Mouse (Mus musculus) hindbrain, embryonic 10.5 days (tissue): ENCODE results near the gene Tmem196. TPM values are rescaled to one million over a fixed set of nuclear protein-coding genes. Genes with fewer than 3 reads are reported as not detected.
"Not testable (repeated sequence)": the region's sequence is repeated elsewhere in the genome, so short reads cannot be mapped to it uniquely, and the experiment has no call there.

ENCODE experiments used
- DNase-seq: peaks from one replicate; pipeline ENCODE4 v3.0.0-alpha.2; 2017; ENCODE audit warnings: low spot score
- H3K27ac ChIP-seq: fragments of 300-500 bp; sonication (generic); 2 replicates; pipeline ENCODE4 v1.5.1; 2016; ENCODE audit warnings: mild to moderate bottlenecking, moderate library complexity
- H3K27me3 ChIP-seq: fragments of 300-500 bp; sonication (generic); 2 replicates; pipeline ENCODE4 v1.6.1; 2016; ENCODE audit warnings: mild to moderate bottlenecking; ENCODE audit not compliant: poor library complexity, insufficient read depth, severe bottlenecking
- H3K36me3 ChIP-seq: fragments of 300-500 bp; sonication (generic); 2 replicates; pipeline ENCODE4 v1.6.1; 2016; ENCODE audit warnings: mild to moderate bottlenecking, moderate library complexity
- H3K4me1 ChIP-seq: fragments of 300-500 bp; sonication (generic); replicated peaks from 2 replicates; pipeline ENCODE4 v1.6.1; 2016; ENCODE audit warnings: mild to moderate bottlenecking
- H3K4me3 ChIP-seq: fragments of 300-500 bp; sonication (generic); 2 replicates; pipeline ENCODE4 v1.5.1; 2016; ENCODE audit warnings: mild to moderate bottlenecking, moderate library complexity
- H3K9me3 ChIP-seq: fragments of 300-500 bp; sonication (generic); 2 replicates; pipeline ENCODE4 v1.6.1; 2016; ENCODE audit warnings: mild to moderate bottlenecking, moderate library complexity
- WGBS: fragments of 180-500 bp; shearing (Covaris S2); methylation state at CpG from one replicate; pipeline ENCODE4 v1.1.7; 2016; 5-methylcytosine and 5-hydroxymethylcytosine counted together
- polyA plus RNA-seq: library from polyadenylated mRNA; unstranded; fragments of >200 nt; fragmentation: Nextera tagmentation; extraction: Ambion mirVana; gene quantifications from 2 replicates; pipeline ENCODE4 v1.2.1, GENCODE M21; 2016

Gene Tmem196
- polyA plus RNA-seq: 0.72 and 1.5 TPM in 2 replicates

DNA sequence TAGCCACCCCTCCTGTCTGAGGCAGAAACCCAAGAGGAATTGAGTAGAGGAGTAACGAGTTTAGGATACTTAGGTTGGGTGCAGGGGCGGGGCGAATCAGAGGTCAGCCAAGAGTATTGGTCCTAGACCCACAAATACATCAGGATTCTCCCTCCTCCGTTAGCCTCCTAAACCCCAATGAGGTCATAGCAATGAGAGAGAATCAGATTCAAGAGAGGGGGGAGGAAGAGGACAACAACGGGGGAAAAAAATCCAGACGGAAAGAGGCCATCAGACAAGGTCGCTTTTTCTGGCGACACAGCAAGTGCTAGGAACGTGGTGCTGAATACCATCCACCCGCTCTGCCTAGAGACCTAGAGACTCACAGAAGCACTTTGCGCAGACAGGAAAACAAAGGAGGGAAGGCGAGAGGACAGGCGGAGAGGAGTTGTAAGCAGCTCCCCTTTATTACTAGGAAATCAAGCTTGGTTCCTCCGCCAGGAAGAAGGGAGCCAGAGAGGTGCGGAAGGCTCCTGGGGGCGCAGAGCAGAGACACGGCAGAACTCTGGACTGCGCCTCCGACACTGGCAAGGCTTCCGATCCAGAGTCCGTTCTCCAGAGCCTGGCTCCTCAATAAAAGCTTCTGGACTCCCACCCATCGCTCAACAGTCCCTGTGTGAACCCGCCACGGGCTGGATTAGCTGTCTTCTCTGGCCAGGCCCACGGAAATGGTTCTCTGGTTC, at the start of gene Tmem196:
TSS of gene Tmem196 (plus strand) at position 234 of the 722 bp plus-strand sequence.
- DNase-seq: peak; percentile 67
- Histone ChIP-seq H3K27ac (peak within 1 kb of the TSS; percentile 83), H3K4me1 (peaks cover 13% of the 10 kb centered on the region; the same call in 1 of the 2 replicates), H3K36me3 (no peaks in the 10 kb centered on the region), H3K4me3 (peak within 1 kb of the TSS; percentile 59), H3K27me3 (no peaks in the 10 kb centered on the region), H3K9me3 (no peaks in the 10 kb centered on the region)
- WGBS: 2% methylated on average over 25 of the region's 25 CpGs

DNA sequence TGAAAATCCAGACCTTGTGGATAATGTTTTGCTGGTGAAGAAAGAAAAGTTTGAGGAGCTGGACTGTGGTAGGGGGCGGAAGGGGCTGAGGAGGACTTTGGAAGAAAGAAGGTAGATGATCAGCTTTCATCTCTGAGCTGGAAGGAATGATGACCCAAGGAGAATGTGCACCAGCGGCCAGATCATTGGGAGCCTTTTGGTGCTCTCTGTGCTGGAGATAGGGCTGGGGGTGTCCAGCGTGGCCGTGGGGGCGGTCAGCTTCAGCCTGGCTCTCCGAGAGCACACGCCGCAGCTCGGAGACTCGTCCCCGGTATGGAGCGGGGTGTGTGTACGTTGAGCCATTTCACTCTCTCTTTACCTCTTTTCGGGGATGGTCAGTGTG, 680 bp downstream of the Tmem196 start:
- no peak for DNase-seq
- 1% methylated on average over 14 of the region's 14 CpGs for WGBS
- peaks cover 13% of the 10 kb centered on the region; the same call in 1 of the 2 replicates for H3K4me1 ChIP-seq
- no peaks in the 10 kb centered on the region for H3K27me3 ChIP-seq
- no peaks in the 10 kb centered on the region for H3K9me3 ChIP-seq
- H3K36me3 ChIP-seq: no peaks in the 10 kb centered on the region
- H3K4me3 ChIP-seq: peak overlapping the region; percentile 59
- H3K27ac ChIP-seq: peak overlapping the region; percentile 83

DNA sequence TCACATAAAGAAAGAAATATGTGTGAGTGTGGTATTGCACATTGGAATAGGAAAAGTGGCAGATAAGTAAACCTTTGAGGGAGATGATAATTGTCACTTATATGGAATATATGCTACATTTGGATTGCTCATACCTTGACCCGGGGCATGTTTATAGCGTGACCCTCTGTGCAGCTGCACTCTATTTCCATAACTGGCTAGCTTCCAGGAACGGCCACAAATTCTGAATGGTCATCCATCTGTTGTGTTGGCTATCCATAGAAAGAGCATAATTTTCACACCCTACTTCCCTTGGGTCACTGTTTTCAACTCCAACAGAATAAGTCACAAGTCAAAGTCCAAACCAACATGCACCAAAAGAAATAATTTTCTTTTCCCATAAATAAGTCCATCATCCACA, 11.4 kb downstream of the Tmem196 start:
- H3K36me3 ChIP-seq: no peaks in the 10 kb centered on the region
- no peaks in the 10 kb centered on the region for H3K9me3 ChIP-seq
- H3K27me3 ChIP-seq: no peaks in the 10 kb centered on the region
- 76% methylated on average over 3 of the region's 3 CpGs for WGBS
- DNase-seq: no peak
- H3K27ac ChIP-seq: no peak overlapping the region
- no peak overlapping the region for H3K4me3 ChIP-seq
- no peaks in the 10 kb centered on the region for H3K4me1 ChIP-seq

DNA sequence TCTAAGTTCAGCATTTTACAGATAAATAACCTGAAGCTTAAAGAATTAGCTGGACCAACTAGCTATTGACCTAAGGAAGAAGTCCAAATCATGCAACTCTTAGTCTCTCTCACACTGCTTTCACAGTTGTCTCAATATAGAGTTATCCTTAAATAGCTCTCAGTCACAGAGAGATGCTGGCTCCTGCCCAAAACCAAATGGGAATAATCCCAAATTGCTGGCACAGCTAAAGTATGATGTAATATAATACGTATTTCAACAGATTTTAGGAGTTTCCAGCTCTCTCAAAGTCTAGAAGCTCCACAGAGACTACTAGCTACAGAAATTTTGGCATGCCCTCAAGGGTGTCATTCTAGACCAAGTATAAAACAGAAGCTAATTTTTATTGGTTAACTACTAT, 15.1 kb downstream of the Tmem196 start:
- no peaks in the 10 kb centered on the region for H3K9me3 ChIP-seq
- no peak overlapping the region for H3K4me3 ChIP-seq
- DNase-seq: no peak
- no peak overlapping the region for H3K27ac ChIP-seq
- H3K36me3 ChIP-seq: no peaks in the 10 kb centered on the region
- H3K27me3 ChIP-seq: no peaks in the 10 kb centered on the region
- WGBS: 66% methylated on average over 1 of the region's 1 CpGs
- H3K4me1 ChIP-seq: no peaks in the 10 kb centered on the region

DNA sequence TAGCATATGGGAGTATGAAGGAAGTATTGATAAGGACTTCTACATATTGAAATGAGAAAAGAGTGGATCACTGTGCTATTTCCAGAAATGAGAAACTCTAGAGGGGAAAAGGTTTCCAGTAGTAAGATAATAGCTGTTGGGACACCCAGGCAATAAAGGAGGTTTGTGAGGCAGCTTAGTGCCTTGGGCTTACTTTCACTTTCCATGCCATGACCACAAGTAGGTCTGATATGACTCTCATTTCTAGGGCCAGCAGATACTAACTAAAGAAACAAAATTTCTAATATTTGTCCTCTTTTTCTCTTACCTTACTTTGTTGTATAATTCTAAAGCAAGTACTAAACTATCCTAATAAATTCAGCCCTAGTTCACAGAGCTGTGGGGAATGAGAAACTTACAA, 19.8 kb downstream of the Tmem196 start:
- Histone ChIP-seq H3K4me3 (no peak overlapping the region), H3K36me3 (no peaks in the 10 kb centered on the region), H3K4me1 (no peaks in the 10 kb centered on the region), H3K27me3 (no peaks in the 10 kb centered on the region), H3K27ac (no peak overlapping the region), H3K9me3 (no peaks in the 10 kb centered on the region)
- no peak for DNase-seq

DNA sequence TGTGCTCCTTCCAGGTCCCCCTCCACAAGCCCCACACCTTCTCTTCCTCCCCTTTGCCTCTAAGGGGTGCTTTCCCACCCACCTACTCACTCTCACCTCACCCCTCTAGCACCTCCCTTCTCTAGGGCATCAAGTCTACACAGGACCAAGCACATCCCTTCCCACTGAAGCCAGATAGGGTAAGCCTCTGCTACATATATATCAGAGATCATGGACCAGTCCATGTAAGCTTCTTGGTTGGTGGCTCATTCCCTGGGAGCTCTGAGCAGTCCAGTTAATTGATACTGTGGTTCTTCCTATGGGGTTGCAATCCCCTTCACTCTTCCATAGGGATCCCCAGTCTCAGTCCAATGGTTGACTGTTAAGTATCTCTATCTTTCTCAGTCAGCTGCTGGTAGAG, 24.4 kb downstream of the Tmem196 start:
- DNase-seq: no peak
- no peak overlapping the region for H3K27ac ChIP-seq
- H3K27me3 ChIP-seq: no peaks in the 10 kb centered on the region
- H3K9me3 ChIP-seq: no peaks in the 10 kb centered on the region
- H3K36me3 ChIP-seq: no peaks in the 10 kb centered on the region
- no peak overlapping the region for H3K4me3 ChIP-seq
- H3K4me1 ChIP-seq: no peaks in the 10 kb centered on the region

DNA sequence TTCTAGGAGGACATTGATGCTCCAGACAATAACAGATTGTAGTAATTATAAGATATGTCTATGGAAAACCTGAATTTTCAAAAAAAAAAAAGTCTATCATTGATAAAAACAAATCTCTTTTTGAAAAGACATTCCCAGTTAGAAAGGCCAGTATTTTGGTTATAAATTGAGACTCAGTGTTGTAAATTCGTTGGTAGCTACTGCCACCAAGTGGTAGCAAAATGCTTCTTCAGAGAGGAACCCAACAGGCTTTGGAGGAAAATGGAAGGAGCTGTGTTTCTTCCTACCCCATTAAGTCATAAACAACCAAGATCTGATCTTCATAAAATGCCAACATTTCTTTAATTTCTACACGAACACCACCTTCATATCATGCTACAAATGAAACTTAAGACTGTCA, 36.1 kb downstream of the Tmem196 start:
- Histone ChIP-seq H3K27ac (no peak overlapping the region), H3K27me3 (no peaks in the 10 kb centered on the region), H3K4me1 (no peaks in the 10 kb centered on the region), H3K4me3 (no peak overlapping the region), H3K9me3 (no peaks in the 10 kb centered on the region), H3K36me3 (no peaks in the 10 kb centered on the region)
- DNase-seq: peak; percentile 5
- under 1% methylated on average over 2 of the region's 2 CpGs for WGBS

DNA sequence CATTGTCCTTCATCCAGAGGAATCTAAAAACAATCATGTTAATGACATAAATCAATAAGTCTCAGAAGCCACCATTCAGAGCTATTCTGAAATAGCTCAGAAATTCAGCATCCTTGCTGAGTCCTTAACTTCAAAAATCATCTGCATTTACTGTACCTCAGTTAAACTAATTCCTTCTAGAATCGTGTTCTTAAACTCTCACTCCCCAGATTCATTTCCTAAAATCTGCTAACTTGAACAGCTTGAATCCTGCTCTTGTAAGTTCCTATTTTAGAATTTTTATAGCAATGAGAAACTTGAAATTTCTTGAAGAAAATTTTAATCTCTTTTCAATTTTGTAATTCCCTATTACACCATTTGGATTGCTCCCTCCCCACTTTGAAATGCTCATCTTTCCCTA, 52.6 kb downstream of the Tmem196 start:
- 86% methylated on average over 1 of the region's 1 CpGs for whole genome bisulfite sequencing
- DNase-seq: no peak
- no peaks in the 10 kb centered on the region for H3K4me1 ChIP-seq
- no peaks in the 10 kb centered on the region for H3K9me3 ChIP-seq
- no peak overlapping the region for H3K4me3 ChIP-seq
- no peaks in the 10 kb centered on the region for H3K36me3 ChIP-seq
- no peaks in the 10 kb centered on the region for H3K27me3 ChIP-seq
- no peak overlapping the region for H3K27ac ChIP-seq

DNA sequence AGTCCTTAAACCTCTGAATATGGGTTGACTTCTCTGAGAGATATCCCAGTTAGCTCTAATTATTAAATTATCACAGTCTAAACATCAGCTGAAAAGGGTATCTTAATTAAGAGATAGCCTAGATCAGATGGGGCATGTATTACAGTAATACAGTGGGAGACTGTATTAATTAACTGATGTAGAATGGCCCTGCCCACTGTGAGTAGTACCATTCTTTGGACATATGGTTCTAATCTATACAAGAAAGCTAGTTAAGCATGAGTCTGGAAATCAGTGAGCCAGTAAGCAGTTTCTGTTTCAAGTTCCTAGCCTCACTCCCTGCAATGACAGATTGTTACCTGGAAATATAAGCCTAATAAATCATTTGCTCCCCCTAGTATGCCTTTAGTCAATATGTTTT, 58.7 kb downstream of the Tmem196 start:
- H3K27me3 ChIP-seq: no peaks in the 10 kb centered on the region
- no peak for DNase-seq
- no peaks in the 10 kb centered on the region for H3K4me1 ChIP-seq
- H3K27ac ChIP-seq: no peak overlapping the region
- no peak overlapping the region for H3K4me3 ChIP-seq
- no peaks in the 10 kb centered on the region for H3K36me3 ChIP-seq
- no peaks in the 10 kb centered on the region for H3K9me3 ChIP-seq

DNA sequence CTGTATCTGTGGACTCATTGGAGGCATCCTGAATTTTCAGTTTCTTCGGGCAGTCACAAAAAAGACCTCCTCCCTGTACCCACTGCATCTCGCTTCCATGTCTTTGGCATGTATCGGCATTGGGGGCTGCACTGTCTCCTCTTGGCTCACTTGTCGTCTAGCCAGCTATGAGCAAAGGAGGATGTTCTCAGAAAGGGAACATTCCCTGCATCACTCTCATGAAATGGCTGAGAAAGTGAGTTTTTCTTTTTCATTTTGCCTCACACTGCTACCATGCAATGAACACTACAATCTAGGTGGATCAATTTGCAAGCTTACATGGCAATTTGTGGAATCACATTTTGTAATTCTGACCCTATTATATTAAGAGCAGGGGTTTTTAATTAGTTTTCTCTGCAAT, 69.1 kb downstream of the Tmem196 start:
- H3K4me3 ChIP-seq: no peak overlapping the region
- H3K27ac ChIP-seq: peak overlapping the region; percentile 70
- H3K36me3 ChIP-seq: no peaks in the 10 kb centered on the region
- H3K27me3 ChIP-seq: no peaks in the 10 kb centered on the region
- H3K4me1 ChIP-seq: peaks cover 12% of the 10 kb centered on the region; the same call in 1 of the 2 replicates
- DNase-seq: no peak
- WGBS: 69% methylated on average over 4 of the region's 4 CpGs
- H3K9me3 ChIP-seq: no peaks in the 10 kb centered on the region

DNA sequence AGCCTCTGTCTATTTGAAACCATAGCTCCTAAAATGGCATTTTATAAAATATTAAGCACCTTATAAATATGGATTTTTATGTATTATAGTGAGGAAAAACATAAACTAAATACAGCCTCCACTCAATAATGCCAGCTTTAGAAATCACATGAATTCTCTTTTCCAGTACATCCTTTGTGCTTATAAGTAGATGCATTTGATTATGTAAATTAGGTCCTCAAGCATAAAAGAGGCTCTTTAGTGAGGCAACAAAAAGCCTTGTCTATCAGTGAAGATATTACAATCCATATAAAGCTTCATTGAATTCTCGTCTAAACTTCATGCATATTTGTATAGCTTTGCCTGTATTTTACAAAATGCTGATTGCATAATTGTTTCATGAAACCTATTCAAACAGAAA, 69.6 kb downstream of the Tmem196 start:
- H3K36me3 ChIP-seq: no peaks in the 10 kb centered on the region
- peaks cover 12% of the 10 kb centered on the region; the same call in 1 of the 2 replicates for H3K4me1 ChIP-seq
- no peak for DNase-seq
- no peaks in the 10 kb centered on the region for H3K9me3 ChIP-seq
- WGBS: 43% methylated on average over 1 of the region's 1 CpGs
- H3K27ac ChIP-seq: peak overlapping the region; percentile 70
- H3K27me3 ChIP-seq: no peaks in the 10 kb centered on the region
- H3K4me3 ChIP-seq: no peak overlapping the region

DNA sequence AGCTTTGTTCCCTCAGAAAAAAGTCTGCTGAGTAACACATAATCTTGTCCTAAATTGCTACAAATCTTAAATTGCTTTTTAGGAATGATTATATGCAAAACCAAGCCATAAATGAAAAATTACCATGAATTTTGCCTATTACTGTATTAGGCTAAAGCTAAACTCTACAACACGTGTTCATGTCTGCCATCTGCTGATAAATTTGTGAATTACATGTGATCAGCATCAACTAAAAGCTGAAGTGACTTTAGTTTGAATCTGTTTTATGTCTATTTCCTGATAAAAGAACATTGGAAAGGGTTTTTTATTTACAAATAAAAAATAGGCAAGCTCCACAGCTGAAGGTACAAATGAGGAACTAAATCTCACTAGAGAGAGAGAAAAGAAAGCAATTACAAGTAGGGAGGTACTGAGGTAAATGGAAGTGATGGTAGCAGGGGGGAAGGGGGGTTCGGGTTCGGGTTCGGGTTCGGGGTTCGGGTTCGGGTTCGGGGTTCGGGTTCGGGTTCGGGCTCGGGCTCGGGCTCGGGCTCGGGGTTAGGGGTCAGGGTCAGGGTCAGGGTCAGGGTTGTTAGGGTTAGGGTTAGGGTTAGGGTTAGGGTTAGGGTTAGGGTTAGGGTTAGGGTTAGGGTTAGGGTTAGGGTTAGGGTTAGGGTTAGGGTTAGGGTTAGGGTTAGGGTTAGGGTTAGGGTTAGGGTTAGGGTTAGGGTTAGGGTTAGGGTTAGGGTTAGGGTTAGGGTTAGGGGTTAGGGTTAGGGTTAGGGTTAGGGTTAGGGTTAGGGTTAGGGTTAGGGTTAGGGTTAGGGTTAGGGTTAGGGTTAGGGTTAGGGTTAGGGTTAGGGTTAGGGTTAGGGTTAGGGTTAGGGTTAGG, 82.7 kb downstream of the Tmem196 start:
- H3K27ac ChIP-seq, H3K27me3 ChIP-seq, H3K9me3 ChIP-seq, H3K4me3 ChIP-seq, H3K36me3 ChIP-seq, H3K4me1 ChIP-seq: not testable (repeated sequence)
- WGBS: 87% methylated on average over 15 of the region's 15 CpGs
- DNase-seq: peak; percentile 4
